Mouse (Mus musculus): ENCODE measurements around the gene Ncmap.

GRCm38 (mm10) chr4:135413491-135413890, 15.5 kb upstream of the Ncmap start:
- TF ChIP-seq CTCF (IDR thresholded peaks at IDR 0.05; ENCODE audit: borderline replicate concordance, extremely low read depth, insufficient read depth, insufficient read length) (no peak), POLR2A (IDR thresholded peaks at IDR 0.05; ENCODE audit: borderline replicate concordance, extremely low read depth, insufficient read depth, insufficient read length, poor library complexity, severe bottlenecking) (no peak)
